8 mouse cellular contexts compared by ENCODE assay signal in genomic region chr6:55392453-55392852, GRCm38 (mm10). TPM values are rescaled to one million over a fixed set of nuclear protein-coding genes. Genes with fewer than 3 reads are reported as not detected.
A peak's percentile ranks its signal among the peaks of the same experiment; 100 is the strongest.
DNase-seq lines count a peak whose midpoint lies in the region; ATAC-seq lines count a peak whose summit lies in the region.

No protein-coding gene starts in this region.

- H3K36me3 ChIP-seq in forebrain, embryonic 16.5 days (ENCODE audit: control insufficient read depth, insufficient read depth) = no peaks in the 10 kb centered on the region
- H3K36me3 ChIP-seq in hindbrain, embryonic 14.5 days (replicated peaks; ENCODE audit: control insufficient read depth, insufficient read depth) = no peaks in the 10 kb centered on the region

- no peaks in the 10 kb centered on the region for H3K27me3 ChIP-seq in forebrain, embryonic 16.5 days (replicated peaks; ENCODE audit: control insufficient read depth, insufficient read depth, low read length)
- H3K27me3 ChIP-seq in hindbrain, embryonic 14.5 days (ENCODE audit: control insufficient read depth, insufficient read depth, low read length) = no peaks in the 10 kb centered on the region

- no peak overlapping the region for H3K4me2 ChIP-seq in forebrain, embryonic 16.5 days (ENCODE audit: low read length)
- no peak overlapping the region for H3K4me2 ChIP-seq in hindbrain, embryonic 14.5 days (replicated peaks)

- H3K9ac ChIP-seq in forebrain, embryonic 16.5 days (replicated peaks; ENCODE audit: low read depth, low read length) = no peak overlapping the region
- H3K9ac ChIP-seq in hindbrain, embryonic 14.5 days = no peak overlapping the region

- H3K9me3 ChIP-seq in forebrain, embryonic 16.5 days (ENCODE audit: control insufficient read depth, low read length) = no peaks in the 10 kb centered on the region
- H3K9me3 ChIP-seq in hindbrain, embryonic 14.5 days (ENCODE audit: control insufficient read depth, low read length) = no peaks in the 10 kb centered on the region

- H3K4me1 ChIP-seq in forebrain, embryonic 16.5 days (replicated peaks; ENCODE audit: control insufficient read depth, insufficient read depth, low read length) = peaks cover 44% of the 10 kb centered on the region
- H3K4me1 ChIP-seq in hindbrain, embryonic 14.5 days (replicated peaks; ENCODE audit: control insufficient read depth, insufficient read depth, low read length) = peaks cover 19% of the 10 kb centered on the region

- H3K27ac ChIP-seq in forebrain, embryonic 16.5 days (ENCODE audit: low read length) = no peak overlapping the region
- H3K27ac ChIP-seq in hindbrain, embryonic 14.5 days = peak overlapping the region; percentile 43; the same call in 1 of the 2 replicates

- WGBS in forebrain, embryonic 16.5 days = 17% methylated on average over 4 of the region's 4 CpGs
- 14% methylated on average over 4 of the region's 4 CpGs for WGBS in hindbrain, embryonic 14.5 days

- peak; percentile 90 for DNase-seq in NIH3T3 (ENCODE audit: low read depth)
- peak; percentile 78 for DNase-seq in cerebellum, adult 11 months
- peak; percentile 90 for DNase-seq in hindbrain, embryonic 14.5 days (ENCODE audit: low spot score)
- DNase-seq in layer of hippocampus, postnatal 14 days (ENCODE audit: low spot score in 2 of 2) = peak; percentile 74 to 85
- peak; percentile 84 for DNase-seq in lung, postnatal 36 days
- DNase-seq in right cerebral cortex, postnatal 10 days (ENCODE audit: low spot score in 2 of 2) = peak; percentile 70 to 85
- peak; percentile 53 for DNase-seq in yolk sac, embryonic 10.5 days (ENCODE audit: low spot score)

- peak; percentile 2; the same call in 1 of the 2 replicates for ATAC-seq in forebrain, embryonic 16.5 days
- ATAC-seq in hindbrain, embryonic 14.5 days (ENCODE audit: low FRiP score) = peak; percentile 32; the same call in 1 of the 2 replicates

- no peak overlapping the region for H3K4me3 ChIP-seq in forebrain, embryonic 16.5 days (replicated peaks; ENCODE audit: low read length)
- no peak overlapping the region for H3K4me3 ChIP-seq in hindbrain, embryonic 14.5 days (replicated peaks; ENCODE audit: low read length)

RNA-seq across cellular contexts. Expression of gene Ghrhr, which starts 16.4 kb away (rescaled TPM):
- not detected in 2 replicates for polyA plus RNA-seq in forebrain, embryonic 16.5 days (2015; fragmentation: Nextera tagmentation; extraction: Ambion mirVana)
- not detected in 2 replicates for polyA plus RNA-seq in hindbrain, embryonic 14.5 days (2014; fragmentation: Nextera tagmentation; extraction: Ambion mirVana)
- not detected for total RNA-seq in layer of hippocampus, postnatal 14 days (2021)

RNA-seq across cellular contexts. Expression of gene Aqp1, which starts 56.2 kb away (rescaled TPM):
- polyA plus RNA-seq in forebrain, embryonic 16.5 days (2015; fragmentation: Nextera tagmentation; extraction: Ambion mirVana) = 6.4 and 9.0 TPM in 2 replicates
- polyA plus RNA-seq in hindbrain, embryonic 14.5 days (2014; fragmentation: Nextera tagmentation; extraction: Ambion mirVana) = 3.6 and 6.5 TPM in 2 replicates
- total RNA-seq in layer of hippocampus, postnatal 14 days (2021) = 10 to 100 TPM in 1 of 2 experiments, 1 to 10 TPM in 1; 1.5 to 16.2 TPM

RNA-seq across cellular contexts. Expression of gene Adcyap1r1, which starts 59.3 kb away (rescaled TPM):
- 33.8 and 37.9 TPM in 2 replicates for polyA plus RNA-seq in forebrain, embryonic 16.5 days (2015; fragmentation: Nextera tagmentation; extraction: Ambion mirVana)
- polyA plus RNA-seq in hindbrain, embryonic 14.5 days (2014; fragmentation: Nextera tagmentation; extraction: Ambion mirVana) = 73.4 and 75.1 TPM in 2 replicates
- total RNA-seq in layer of hippocampus, postnatal 14 days (2021) = 100 to 1,000 TPM; 134 TPM
